Mouse (Mus musculus): ENCODE data around the gene Ptprz1.
"Not testable (repeated sequence)": the region's sequence is repeated elsewhere in the genome, so short reads cannot be mapped to it uniquely, and the experiment has no call there.

The Ptprz1 gene

DNA sequence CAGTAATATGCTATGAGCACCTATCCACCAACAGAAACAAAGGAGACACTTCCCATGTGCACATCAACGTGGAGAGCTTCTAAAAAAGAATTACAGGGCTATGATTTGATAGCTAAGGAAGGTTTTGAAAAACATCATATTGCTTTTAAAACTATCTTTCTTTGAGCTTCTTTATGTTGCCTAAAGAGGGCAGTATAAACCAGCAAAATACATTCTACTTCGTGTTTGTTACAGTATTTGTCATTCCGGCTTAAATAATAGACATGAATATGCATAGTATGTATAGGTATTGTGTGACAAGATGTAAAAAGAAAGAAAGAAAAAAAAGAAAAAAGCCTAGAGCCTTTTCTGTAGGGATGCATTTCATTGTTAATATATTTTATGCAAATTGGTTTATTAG, 127.8 kb downstream of the Ptprz1 start:
- no peak for DNase-seq (ENCODE audit: low read depth, low spot score)

DNA sequence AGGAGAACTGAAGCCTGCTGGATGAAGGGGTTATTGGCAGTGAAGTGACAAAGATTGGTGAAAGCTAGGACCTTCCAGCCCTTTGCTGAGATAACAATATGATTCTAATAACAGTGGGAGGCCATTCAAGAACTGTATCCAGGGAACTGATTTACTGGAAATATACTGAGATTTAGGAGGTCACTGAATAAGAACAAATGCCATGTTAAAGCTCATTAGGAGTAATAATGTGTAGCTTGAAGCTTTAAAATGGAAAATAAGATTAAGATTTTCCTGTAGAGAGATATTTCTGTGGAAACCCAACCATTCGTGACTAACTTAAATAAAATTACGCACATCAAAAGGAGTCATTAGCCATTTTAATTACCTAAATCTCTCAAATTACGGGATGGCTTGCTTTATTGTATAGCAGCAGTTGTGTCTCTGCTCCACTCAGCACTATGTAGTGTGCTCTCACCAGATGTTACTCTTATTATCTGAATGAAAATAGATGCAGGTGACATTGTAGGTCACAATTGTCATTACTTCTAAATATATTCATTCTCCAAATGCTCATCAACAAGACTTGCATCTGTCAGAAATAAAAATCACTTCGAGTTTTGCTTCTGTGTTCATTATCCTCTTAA, 139.8 kb downstream of the Ptprz1 start:
- no peak for DNase-seq (ENCODE audit: low read depth, low spot score)

DNA sequence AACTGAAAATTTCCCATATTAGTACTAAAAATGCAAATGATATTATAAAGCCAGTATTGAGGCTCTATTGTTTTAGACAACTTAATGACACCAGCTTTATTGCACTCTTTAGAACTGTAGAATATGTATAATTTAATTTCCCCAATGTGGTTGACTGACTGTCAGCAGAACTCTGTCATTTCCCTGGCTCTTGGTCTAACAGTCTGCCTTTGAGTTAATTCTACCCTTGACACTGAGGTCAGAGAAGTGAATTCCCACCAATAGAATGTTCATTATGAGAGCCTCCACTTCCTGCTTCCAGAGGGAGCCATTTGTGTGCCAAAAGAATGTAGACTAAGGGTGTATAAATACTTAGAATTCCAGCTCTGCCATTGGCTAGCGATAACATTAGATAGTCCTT, 152.9 kb downstream of the Ptprz1 start:
- DNase-seq (ENCODE audit: low read depth, low spot score): no peak

DNA sequence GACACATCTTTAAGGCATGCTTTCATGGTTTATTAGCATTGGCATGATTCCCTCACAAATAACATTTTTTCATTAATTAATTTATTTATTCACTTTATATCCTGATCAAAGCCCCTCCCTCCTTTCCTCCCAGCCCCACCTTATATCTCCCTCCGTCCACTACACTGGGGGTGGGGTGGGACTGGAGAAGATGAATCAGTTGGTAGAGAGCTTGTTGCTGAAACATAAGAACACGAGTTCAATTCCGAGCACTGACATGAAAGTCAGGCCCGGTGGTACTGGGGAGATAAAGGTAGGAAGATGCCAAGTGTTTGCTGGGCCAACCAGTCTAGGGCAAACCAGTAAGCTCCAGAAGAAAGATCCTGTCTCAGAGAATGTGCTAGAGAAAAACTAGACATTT, 173.5 kb downstream of the Ptprz1 start:
- DNase-seq (ENCODE audit: low read depth, low spot score): no peak

DNA sequence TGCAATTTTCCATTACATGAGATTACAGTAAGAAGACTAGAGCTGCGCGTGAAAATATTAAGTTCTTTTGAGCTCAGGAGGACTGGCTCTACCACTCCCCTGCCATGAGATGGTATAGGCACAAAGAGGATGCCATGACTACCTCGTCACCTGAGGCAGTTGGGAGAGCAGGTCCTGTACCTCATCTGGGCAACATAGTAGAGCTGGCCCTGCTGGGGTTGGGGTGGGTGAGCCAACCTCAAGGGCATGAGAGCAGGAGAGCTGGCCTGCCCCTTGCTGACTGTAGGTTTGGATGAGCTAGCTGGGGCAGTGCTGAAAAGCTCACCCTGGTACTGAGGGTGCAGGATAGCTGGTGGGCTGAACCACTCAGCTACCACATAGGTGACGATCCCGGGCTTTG, 180.4 kb downstream of the Ptprz1 start:
- no peak for DNase-seq (ENCODE audit: low read depth, low spot score)

DNA sequence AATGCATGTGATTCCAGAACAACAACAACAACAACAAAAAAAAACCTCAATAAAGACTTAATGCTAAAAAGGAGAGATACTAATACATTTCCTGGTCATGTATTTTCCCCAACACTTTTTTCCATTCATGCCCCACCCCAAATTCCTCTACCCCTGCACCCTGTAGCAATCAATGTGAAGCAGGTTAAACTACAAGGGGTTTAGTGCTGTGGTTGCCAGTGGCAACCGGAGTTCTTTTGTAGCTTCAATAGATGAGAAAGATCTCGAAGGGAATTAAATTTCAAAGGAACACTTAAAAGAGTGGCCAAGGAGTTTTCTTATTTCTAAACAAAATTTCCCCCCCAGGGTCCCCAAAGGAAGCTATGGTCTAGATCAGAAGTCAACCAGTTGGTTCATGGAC, 200.8 kb downstream of the Ptprz1 start:
- no peak for DNase-seq (ENCODE audit: low read depth, low spot score)

DNA sequence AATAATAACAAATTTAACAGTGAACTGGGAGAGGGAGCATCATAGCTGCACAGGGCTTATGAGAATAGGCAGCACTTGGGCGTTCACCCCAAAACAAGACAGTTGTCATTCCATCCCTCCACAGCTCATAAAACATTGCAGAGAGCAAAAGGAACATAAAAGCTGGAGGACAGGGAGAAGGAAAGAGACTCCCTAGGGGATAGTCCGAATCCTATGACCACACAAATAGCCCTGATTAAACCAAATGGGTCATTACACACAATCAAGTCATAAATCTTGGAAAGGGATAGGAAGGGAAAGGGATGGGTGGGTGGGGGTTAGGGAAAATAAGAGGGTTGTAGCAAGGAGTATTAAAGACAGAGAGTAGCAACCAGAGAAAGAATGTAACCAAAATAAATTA, 203.0 kb downstream of the Ptprz1 start:
- DNase-seq (ENCODE audit: low read depth, low spot score): no peak

DNA sequence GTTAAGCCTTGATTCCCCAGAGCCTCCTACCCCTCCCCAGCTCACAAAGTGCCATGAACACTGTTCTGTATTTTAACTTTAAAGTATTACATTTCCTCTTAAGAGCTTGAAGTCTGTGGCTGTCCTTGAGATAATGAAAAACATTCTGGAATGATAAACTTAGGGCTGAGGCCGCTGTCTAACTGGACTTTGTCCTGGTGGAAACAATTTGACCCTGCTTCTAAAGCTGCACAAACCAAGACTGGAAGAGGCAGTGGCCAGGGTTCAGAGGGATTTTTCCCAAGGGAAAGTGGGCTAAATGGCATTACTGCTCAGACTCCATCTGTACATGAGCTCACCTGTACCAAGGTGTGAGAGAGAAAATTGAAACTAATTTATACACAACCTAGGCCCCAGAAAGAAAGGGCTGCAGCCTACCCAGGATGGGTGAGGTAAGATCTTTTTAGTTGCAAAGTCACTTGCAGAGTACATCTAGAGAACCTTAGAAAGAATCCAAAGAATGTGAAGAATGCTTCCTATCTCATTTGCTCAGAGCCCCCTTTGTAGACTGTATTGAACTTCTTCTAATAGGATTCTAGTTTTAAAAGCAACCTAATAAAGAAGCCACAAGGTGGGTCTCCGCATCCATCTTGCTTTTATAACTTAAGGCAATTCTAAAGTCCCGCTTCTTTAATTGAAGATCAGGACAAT, 204.8 kb downstream of the Ptprz1 start:
- no peak for DNase-seq (ENCODE audit: low read depth, low spot score)

DNA sequence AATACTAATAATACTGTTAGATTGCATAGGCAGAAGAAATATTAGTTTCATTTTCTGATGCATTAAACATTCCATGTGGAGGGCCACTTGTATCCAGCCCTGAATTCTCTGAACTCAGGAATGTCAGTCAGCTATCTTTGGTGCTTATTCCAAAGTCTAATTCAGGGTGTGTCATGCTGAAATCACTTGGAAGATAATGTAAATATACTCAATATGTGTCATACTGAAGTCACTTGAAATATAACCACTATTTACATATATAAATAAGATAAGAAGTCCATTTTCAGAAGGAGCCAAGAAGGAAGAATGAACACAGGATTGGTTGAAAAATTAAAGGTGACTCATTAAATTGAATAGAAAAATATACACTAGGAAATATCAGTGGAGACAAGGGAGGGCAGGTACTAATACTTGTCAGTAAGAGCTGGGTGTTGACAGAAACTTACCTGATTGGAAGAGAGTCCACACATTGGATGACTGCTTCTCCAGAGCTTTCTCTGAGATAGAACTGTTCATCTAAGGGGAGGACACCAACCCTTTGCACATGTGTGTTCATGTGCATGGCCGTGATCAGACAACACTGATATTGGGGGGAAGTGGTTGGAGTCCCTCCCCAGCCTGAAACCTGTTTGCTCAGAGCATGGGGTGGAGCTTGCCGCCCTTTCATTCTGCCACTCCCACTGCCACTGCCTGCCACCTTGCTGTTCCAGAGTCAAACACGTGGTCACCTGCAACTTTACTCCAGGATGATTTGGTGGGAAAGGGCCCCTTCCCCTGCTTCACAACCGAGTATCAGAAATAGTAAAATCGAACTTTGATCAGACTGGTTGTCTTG, 209.5 kb downstream of the Ptprz1 start:
- no peak for DNase-seq (ENCODE audit: low read depth, low spot score)

DNA sequence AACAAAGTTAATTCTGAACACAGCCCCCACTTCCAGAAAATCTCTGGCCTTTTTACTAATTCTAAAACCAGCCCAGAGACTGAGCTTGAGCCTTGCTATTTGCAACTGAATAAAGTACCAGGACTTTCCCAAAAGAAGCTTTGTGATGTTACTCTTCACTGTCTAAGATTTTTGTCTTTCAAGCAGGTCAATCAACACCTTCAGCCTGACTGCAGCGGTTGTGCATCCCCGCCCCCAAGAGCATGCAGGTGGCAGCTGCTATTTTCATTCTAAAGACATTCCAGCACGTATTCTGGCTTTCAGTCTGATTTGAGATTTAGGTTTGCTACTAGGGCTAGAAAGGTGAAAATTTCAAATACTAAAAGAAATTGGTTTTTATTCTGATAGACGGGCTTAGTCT, 214.0 kb downstream of the Ptprz1 start:
- DNase-seq (ENCODE audit: low read depth, low spot score): not testable (repeated sequence)

DNA sequence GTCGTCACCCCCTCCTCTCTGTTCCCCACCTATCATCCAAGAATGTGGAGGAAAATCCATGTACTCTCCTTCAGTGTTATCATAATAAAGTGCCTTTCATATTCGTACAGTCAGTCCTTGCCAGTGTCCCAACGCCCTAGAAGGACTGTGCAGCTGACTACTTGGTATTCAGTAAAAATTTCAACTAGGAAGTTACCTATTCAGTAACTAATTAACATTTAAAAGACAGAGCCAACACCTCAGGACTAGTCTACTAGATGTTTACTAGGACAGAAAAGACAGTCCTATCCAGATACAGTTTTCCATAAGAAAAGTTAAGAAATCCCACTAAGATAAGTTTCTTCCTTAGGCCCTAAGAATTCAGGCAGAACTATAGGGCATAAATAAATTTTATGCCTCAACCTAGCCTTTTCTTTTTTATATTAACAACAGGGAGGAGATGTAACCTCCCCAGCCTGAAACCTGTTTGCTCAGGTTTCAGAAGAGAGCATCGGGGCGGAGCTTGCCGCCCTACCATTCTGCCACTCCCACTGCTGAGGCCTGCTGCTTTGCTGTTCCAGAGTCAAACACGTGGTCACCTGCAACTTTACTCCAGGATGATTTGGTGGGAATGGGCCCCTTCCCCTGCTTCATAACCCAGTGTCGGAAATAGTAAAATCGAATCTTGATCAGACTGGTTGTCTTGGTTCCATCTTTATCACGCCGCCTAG, 215.2 kb downstream of the Ptprz1 start:
- DNase-seq (ENCODE audit: low read depth, low spot score): not testable (repeated sequence)
